Mouse (Mus musculus) heart, embryonic 10.5 days (tissue): Measurements from ENCODE around the gene Mrpl14. TPM values are rescaled to one million over a fixed set of nuclear protein-coding genes. Genes with fewer than 3 reads are reported as not detected.
A peak's percentile ranks its signal among the peaks of the same experiment; 100 is the strongest.

Source experiments
- DNase-seq: peaks from one replicate; pipeline ENCODE4 v3.0.0-alpha.2; 2017; ENCODE audit warnings: low spot score
- H3K27ac ChIP-seq: fragments of 300-500 bp; sonication (generic); 2 replicates; pipeline ENCODE4 v1.5.1; 2016; ENCODE audit warnings: mild to moderate bottlenecking
- H3K27me3 ChIP-seq: fragments of 300-500 bp; sonication (generic); 2 replicates; pipeline ENCODE4 v1.6.1; 2016; ENCODE audit warnings: mild to moderate bottlenecking; ENCODE audit not compliant: poor library complexity, insufficient read depth, severe bottlenecking
- H3K36me3 ChIP-seq: fragments of 300-500 bp; sonication (generic); 2 replicates; pipeline ENCODE4 v1.6.1; 2016; ENCODE audit warnings: mild to moderate bottlenecking, moderate library complexity
- H3K4me1 ChIP-seq: fragments of 300-500 bp; sonication (generic); 2 replicates; pipeline ENCODE4 v1.6.1; 2016; ENCODE audit warnings: mild to moderate bottlenecking
- H3K4me3 ChIP-seq: fragments of 300-500 bp; sonication (generic); 2 replicates; pipeline ENCODE4 v1.5.1; 2016; ENCODE audit warnings: mild to moderate bottlenecking, moderate library complexity
- H3K9me3 ChIP-seq: fragments of 300-500 bp; sonication (generic); 2 replicates; pipeline ENCODE4 v1.6.1; 2016; ENCODE audit warnings: mild to moderate bottlenecking, moderate library complexity
- WGBS: fragments of 180-500 bp; shearing (Covaris S2); methylation state at CpG from one replicate; pipeline ENCODE4 v1.1.7; 2016; 5-methylcytosine and 5-hydroxymethylcytosine counted together
- polyA plus RNA-seq: library from polyadenylated mRNA; unstranded; fragments of >200 nt; fragmentation: Nextera tagmentation; extraction: Ambion mirVana; gene quantifications from 2 replicates; pipeline ENCODE4 v1.2.1, GENCODE M21; 2016

Gene Mrpl14
- polyA plus RNA-seq, 1 experiment from 2014 or later, result 163 TPM

- 27% methylated on average over 3 of the region's 3 CpGs for WGBS
- Histone ChIP-seq H3K27me3 (no peaks in the 10 kb centered on the region), H3K4me3 (no peak overlapping the region), H3K27ac (no peak overlapping the region), H3K9me3 (no peaks in the 10 kb centered on the region), H3K4me1 (peaks cover 26% of the 10 kb centered on the region), H3K36me3 (no peaks in the 10 kb centered on the region)
- DNase-seq, result no peak
Measured at GRCm38 (mm10) chr17:45709829-45710228, 23.7 kb downstream of the Mrpl14 start.

DNA sequence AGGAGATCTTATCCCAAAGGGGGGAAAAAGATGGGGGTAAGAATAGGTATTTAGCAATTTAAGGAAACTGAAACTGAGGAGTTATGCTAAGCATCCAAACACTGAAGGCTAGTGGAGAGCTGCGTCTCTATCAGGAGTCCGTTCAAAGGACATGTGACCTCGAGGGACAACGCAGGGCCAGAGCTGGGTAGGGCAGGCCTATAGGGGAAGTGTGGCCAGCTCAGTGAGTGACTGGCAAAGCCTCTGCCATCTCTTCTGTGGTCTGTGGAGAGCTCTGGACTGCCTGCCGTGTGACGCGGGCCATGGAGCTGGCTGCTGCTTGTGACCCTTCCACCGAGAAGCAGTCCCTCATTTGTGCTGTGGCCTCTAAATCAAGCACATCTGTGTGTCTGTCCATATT is 24.3 kb downstream of the Mrpl14 start:
- Histone ChIP-seq H3K9me3 (no peaks in the 10 kb centered on the region), H3K27ac (no peak overlapping the region), H3K4me3 (no peak overlapping the region), H3K4me1 (peaks cover 22% of the 10 kb centered on the region), H3K36me3 (no peaks in the 10 kb centered on the region), H3K27me3 (no peaks in the 10 kb centered on the region)
- 64% methylated on average over 8 of the region's 8 CpGs for WGBS
- DNase-seq, result no peak

DNA sequence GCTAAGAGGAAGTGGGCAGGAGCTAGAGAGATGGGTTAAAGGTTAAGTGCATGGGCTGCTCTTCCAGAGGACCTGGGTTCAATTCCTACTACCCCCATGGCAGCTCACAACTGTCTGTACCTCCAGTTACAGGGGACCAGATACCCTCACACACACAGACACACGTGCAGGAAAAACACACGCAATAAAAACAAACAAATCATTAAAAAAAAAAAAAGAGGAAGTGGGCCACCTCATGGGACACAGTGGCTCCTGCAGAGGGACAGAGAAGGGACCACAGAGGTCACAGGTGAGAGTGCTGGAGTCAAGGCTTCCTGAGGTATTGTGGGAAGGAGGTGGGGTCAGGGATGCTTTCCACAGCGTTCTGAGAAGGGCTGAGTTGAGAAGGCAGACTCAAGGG is 25.4 kb downstream of the Mrpl14 start:
- no peak for DNase-seq
- Histone ChIP-seq H3K27me3 (no peaks in the 10 kb centered on the region), H3K36me3 (no peaks in the 10 kb centered on the region), H3K4me3 (no peak overlapping the region), H3K9me3 (no peaks in the 10 kb centered on the region), H3K4me1 (peaks cover 22% of the 10 kb centered on the region), H3K27ac (no peak overlapping the region)
- 60% methylated on average over 3 of the region's 3 CpGs for WGBS

DNA sequence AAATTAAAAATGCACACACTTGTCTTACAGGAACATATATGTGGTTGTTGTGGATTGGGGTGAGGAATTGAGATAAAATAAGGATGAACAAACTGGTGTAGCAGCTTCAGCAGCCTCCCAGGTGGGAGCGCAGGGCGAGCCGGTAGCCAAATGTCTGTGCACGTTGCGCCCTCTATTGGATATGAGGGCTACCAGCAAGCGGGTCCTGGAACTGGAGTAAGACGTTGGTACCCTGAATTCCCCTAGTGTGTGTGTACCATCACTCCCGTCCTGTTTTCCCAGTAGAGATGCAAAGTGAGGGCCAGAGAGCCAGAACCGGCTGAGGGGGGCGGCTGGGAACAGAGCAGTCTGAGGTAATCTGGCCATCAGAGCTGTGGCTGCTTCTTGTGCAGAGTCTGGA is 32.2 kb downstream of the Mrpl14 start:
- 8% methylated on average over 10 of the region's 10 CpGs for WGBS
- DNase-seq, result no peak

GRCm38 (mm10) chr17:45723732-45724573 is 37.8 kb downstream of the Mrpl14 start:
- H3K4me3 ChIP-seq, result peak overlapping the region; percentile 61
- peak; percentile 94 for DNase-seq
- 0 out of 2 replicates have a peak, but pooled peaks cover 4% of the 10 kb centered on the region for H3K27me3 ChIP-seq
- H3K4me1 ChIP-seq, result peaks cover 44% of the 10 kb centered on the region
- H3K27ac ChIP-seq, result peak overlapping the region; percentile 88
- no peaks in the 10 kb centered on the region for H3K36me3 ChIP-seq
- 6% methylated on average over 25 of the region's 25 CpGs for WGBS
- H3K9me3 ChIP-seq, result no peaks in the 10 kb centered on the region

More for the DNA sequence above, 32.2 kb downstream of the Mrpl14 start:
- Histone ChIP-seq H3K4me1 (peaks cover 3% of the 10 kb centered on the region), H3K4me3 (no peak overlapping the region), H3K9me3 (no peaks in the 10 kb centered on the region), H3K27ac (no peak overlapping the region), H3K36me3 (no peaks in the 10 kb centered on the region), H3K27me3 (0 out of 2 replicates have a peak, but pooled peaks cover 4% of the 10 kb centered on the region)

DNA sequence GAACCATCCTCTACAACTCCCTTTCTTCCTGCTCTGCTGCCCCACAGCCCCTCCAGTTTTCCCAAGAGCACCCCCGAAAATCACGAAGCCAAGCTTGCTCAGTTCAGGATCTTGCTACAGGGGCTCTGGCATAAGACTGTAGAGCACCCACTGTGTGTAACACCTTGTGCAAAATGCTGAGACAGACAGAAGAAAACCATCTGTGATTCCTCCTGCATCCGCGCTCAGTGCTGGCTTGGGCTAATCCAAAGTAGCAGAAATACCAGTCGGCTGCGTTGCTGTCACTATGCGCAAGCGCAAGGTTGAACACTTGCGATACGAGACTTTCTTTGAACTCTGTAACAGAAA is 38.4 kb downstream of the Mrpl14 start:
- Histone ChIP-seq H3K27me3 (0 out of 2 replicates have a peak, but pooled peaks cover 2% of the 10 kb centered on the region), H3K4me1 (peaks cover 50% of the 10 kb centered on the region), H3K4me3 (no peak overlapping the region), H3K27ac (peak overlapping the region; percentile 88; the same call in 1 of the 2 replicates), H3K36me3 (no peaks in the 10 kb centered on the region), H3K9me3 (no peaks in the 10 kb centered on the region)
- DNase-seq, result no peak
- 85% methylated on average over 10 of the region's 10 CpGs for WGBS

GRCm38 (mm10) chr17:45726249-45726648 is 40.1 kb downstream of the Mrpl14 start:
- H3K4me1 ChIP-seq, result peaks cover 62% of the 10 kb centered on the region
- peak overlapping the region; percentile 78 for H3K27ac ChIP-seq
- H3K4me3 ChIP-seq, result no peak overlapping the region
- no peaks in the 10 kb centered on the region for H3K36me3 ChIP-seq
- 59% methylated on average over 7 of the region's 7 CpGs for WGBS
- H3K9me3 ChIP-seq, result no peaks in the 10 kb centered on the region
- H3K27me3 ChIP-seq, result 0 out of 2 replicates have a peak, but pooled peaks cover 6% of the 10 kb centered on the region
- DNase-seq, result peak; percentile 91

GRCm38 (mm10) chr17:45727481-45727880 is 41.4 kb downstream of the Mrpl14 start:
- no peak overlapping the region for H3K4me3 ChIP-seq
- H3K4me1 ChIP-seq, result peaks cover 62% of the 10 kb centered on the region
- 89% methylated on average over 2 of the region's 2 CpGs for WGBS
- no peak for DNase-seq
- H3K27me3 ChIP-seq, result 0 out of 2 replicates have a peak, but pooled peaks cover 17% of the 10 kb centered on the region
- no peaks in the 10 kb centered on the region for H3K9me3 ChIP-seq
- H3K36me3 ChIP-seq, result no peaks in the 10 kb centered on the region
- H3K27ac ChIP-seq, result 0 out of 2 replicates have a peak overlapping the region, but pooled peaks have one; percentile 12

DNA sequence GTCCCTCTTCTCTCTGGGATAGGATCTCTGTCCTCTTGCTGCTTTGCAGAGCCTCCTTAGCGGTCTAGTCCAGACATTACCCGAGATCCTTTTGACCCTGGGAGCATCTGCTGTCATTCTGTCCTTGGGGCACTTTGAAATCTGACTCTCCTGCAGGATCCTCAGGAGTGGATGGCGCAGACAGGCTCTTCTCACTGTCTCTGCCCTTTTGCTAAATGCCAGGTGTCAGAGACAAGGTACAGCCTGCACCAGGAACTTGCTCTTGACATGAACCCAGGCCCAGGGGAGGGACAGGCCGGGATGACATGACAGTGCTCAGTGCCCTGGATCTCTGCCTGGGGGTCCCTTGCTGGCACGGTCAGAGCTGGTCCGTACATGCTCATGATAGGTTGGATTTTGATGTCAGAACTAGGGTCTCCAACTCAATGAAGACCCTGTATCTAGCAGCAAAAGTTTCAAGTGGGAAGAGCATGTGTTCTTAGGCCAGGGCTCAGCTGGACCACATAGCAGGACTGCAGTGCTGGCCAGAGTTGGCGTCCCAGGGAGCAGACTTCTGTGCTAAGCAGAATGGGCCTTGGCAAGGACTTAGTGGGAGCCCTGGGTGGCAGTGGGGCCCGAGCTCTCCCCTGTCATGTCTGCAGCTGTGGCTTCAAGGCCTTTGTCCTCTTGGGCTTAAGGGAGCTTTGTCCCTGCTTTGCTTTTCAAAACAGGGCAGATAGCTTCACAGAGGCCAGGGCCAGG is 42.0 kb downstream of the Mrpl14 start:
- no peak for DNase-seq
- Histone ChIP-seq H3K27me3 (peaks cover 23% of the 10 kb centered on the region; the same call in 1 of the 2 replicates), H3K4me3 (no peak overlapping the region), H3K9me3 (no peaks in the 10 kb centered on the region), H3K36me3 (no peaks in the 10 kb centered on the region), H3K27ac (peak overlapping the region; percentile 80; the same call in 1 of the 2 replicates), H3K4me1 (peaks cover 65% of the 10 kb centered on the region)
- WGBS, result 51% methylated on average over 8 of the region's 8 CpGs

DNA sequence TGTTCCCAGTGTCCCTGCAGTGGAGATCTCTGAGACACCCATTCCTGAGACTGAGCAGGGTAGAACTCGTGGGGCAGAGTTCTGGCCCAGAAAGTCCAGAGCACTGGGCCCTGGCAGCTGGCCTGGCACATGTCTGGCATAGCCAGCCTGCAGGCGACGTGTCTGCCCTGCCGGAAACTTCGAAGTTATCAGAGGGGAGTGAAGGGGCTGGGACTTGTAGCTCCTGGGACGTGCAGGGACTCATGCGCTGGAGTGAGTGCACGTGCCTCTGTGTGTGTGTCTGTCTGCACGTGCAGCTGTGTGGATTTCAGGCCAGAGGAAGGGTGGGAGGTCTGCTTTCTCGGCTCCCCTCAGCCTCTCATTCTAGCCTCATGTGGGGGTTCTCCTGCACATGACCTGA is 43.3 kb downstream of the Mrpl14 start:
- Histone ChIP-seq H3K4me1 (peaks cover 70% of the 10 kb centered on the region), H3K27me3 (peaks cover 33% of the 10 kb centered on the region; the same call in 1 of the 2 replicates), H3K9me3 (no peaks in the 10 kb centered on the region), H3K36me3 (no peaks in the 10 kb centered on the region), H3K27ac (peak overlapping the region; percentile 80), H3K4me3 (no peak overlapping the region)
- 33% methylated on average over 10 of the region's 10 CpGs for WGBS
- DNase-seq, result no peak

GRCm38 (mm10) chr17:45730696-45731095 is 44.6 kb downstream of the Mrpl14 start:
- no peak overlapping the region for H3K4me3 ChIP-seq
- 81% methylated on average over 4 of the region's 4 CpGs for WGBS

DNA sequence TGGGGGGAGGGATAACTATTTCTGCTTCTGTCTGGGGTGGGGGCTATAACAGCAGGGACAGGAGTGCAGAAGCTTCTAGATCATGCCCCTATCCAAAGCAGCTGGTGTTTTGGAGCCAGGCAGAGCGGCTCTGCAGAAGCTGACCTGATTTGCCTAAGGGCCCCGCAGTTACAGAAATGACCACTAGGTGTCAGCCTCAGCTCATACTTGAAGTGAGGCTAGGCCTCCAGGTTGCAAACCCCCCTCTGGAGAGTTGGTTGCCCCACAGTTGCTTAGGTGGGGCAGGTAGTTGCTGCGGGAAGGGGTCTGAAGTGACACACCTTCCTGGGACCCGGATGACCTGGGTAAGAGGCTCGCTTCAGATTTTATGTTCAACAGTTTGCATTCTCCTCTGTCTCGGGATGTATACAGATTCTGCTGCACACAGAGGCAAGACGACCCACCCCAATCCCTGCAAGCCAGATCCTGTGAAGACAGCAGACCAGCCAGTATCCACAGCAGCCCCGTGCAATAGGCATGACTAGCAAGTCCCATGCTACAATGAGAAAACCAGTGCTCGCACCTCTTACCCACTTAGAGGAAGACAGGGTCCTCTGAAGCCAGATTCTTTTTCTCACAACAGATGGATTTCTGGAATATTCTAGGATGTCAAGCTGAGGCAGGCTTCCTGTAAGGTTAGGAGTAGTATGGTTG is 45.2 kb downstream of the Mrpl14 start:
- H3K4me3 ChIP-seq, result no peak overlapping the region
- peaks cover 77% of the 10 kb centered on the region for H3K4me1 ChIP-seq
- 30% methylated on average over 9 of the region's 9 CpGs for WGBS
- no peaks in the 10 kb centered on the region for H3K9me3 ChIP-seq
- no peak overlapping the region for H3K27ac ChIP-seq
- H3K27me3 ChIP-seq, result peaks cover 36% of the 10 kb centered on the region; the same call in 1 of the 2 replicates
- DNase-seq, result peak; percentile 91
- H3K36me3 ChIP-seq, result no peaks in the 10 kb centered on the region

More at GRCm38 (mm10) chr17:45730696-45731095, 44.6 kb downstream of the Mrpl14 start:
- Histone ChIP-seq H3K9me3 (no peaks in the 10 kb centered on the region), H3K4me1 (peaks cover 76% of the 10 kb centered on the region), H3K36me3 (no peaks in the 10 kb centered on the region), H3K27me3 (peaks cover 36% of the 10 kb centered on the region; the same call in 1 of the 2 replicates), H3K27ac (peak overlapping the region; percentile 80; the same call in 1 of the 2 replicates)
- DNase-seq, result no peak
